Mouse (Mus musculus) E14TG2a.4 (cell line): ENCODE measurements around the gene Zfp14.

Experiments
- H3K27me3 ChIP-seq: 2 replicates; pipeline ENCODE4 v1.6.1; 2014; ENCODE audit warnings: low read length, control low read depth; ENCODE audit not compliant: insufficient read depth
- H3K36me3 ChIP-seq: 2 replicates; pipeline ENCODE4 v1.6.1; 2014; ENCODE audit warnings: low read length, control low read depth; ENCODE audit not compliant: insufficient read depth
- H3K4me1 ChIP-seq: replicated peaks from 2 replicates; pipeline ENCODE4 v1.6.1; 2014; ENCODE audit warnings: low read depth, low read length, control low read depth
- H3K4me3 ChIP-seq: replicated peaks from 2 replicates; pipeline ENCODE4 v1.5.1; 2014; ENCODE audit warnings: mild to moderate bottlenecking, low read length
- H3K9me3 ChIP-seq: 2 replicates; pipeline ENCODE4 v1.6.1; 2014; ENCODE audit warnings: low read length, control low read depth
- CTCF ChIP-seq: conservative IDR thresholded peaks from 2 replicates; pipeline ENCODE4 v1.5.1; 2014; ENCODE audit warnings: low read length
- NANOG ChIP-seq: IDR thresholded peaks from 2 replicates; pipeline ENCODE4 v1.6.1; 2014; ENCODE audit warnings: borderline replicate concordance, low read length, mixed read lengths
- POU5F1 ChIP-seq: IDR thresholded peaks from 2 replicates; pipeline ENCODE4 v1.6.1; 2014; ENCODE audit warnings: low read length, borderline replicate concordance

The Zfp14 gene

DNA sequence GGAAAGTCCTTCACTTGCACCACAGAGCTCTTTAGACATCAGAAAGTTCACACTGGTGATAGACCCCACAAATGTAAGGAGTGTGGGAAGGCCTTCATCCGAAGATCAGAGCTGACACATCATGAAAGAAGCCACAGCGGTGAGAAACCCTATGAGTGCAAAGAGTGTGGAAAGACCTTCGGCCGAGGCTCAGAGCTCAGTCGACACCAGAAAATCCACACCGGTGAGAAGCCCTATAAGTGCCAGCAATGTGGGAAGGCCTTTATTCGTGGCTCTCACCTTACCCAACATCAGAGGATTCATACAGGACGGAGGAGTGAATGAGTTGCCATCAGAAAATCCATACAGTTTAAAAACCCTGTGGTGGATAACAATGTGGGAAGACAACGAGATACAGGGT, 27.9 kb downstream of the Zfp14 start:
- no peaks in the 10 kb centered on the region for H3K9me3 ChIP-seq
- TF ChIP-seq CTCF (no peak), POU5F1 (no peak), NANOG (no peak)
- H3K36me3 ChIP-seq, result peaks cover 98% of the 10 kb centered on the region
- no peaks in the 10 kb centered on the region for H3K27me3 ChIP-seq
- H3K4me1 ChIP-seq, result peaks cover 65% of the 10 kb centered on the region
- H3K4me3 ChIP-seq, result no peak overlapping the region

DNA sequence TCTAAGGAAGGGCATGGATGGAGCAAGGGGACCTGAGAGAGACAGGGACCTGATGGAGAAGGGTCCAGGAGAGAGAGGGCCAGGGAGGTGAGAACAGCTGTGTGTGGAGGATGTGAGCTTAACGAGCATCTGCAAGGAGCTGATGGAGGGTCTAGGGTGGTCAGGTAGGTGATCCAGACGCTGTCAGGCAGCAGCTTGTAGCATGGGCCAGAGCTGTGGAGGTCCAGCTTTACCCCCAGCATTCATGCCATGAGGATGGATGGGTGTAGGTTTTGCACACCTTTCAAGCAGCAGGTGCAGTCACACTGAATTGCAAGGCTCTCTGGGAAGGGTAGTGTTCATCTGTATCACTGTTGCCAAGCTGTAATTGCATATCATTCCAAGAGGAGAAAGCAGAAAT, 31.6 kb downstream of the Zfp14 start:
- Histone ChIP-seq H3K27me3 (no peaks in the 10 kb centered on the region), H3K36me3 (peaks cover 98% of the 10 kb centered on the region), H3K4me3 (no peak overlapping the region), H3K4me1 (peaks cover 32% of the 10 kb centered on the region), H3K9me3 (no peaks in the 10 kb centered on the region)
- no peak for TF ChIP-seq NANOG
- no peak for TF ChIP-seq POU5F1
- TF ChIP-seq CTCF, result no peak

DNA sequence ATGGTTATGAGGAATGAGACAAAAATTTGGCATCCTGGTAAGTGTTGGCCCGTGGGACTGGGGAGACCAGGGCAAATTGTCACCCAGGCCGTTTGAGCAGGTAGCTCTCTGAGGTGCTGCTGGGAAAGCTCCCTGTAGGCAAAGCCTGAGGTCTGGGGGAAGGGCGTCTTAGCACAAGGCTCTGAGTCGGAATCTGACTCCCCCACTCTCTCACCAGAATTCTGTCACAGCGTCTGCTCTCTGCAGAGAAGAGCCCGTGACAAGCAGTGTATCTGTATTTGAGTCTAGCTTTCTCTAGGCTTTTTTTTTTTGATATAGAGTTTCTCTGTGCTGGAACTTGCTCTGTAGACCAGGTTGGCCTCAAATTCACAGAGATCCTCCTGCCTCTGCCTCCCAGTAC, 34.0 kb downstream of the Zfp14 start:
- no peak for TF ChIP-seq NANOG
- TF ChIP-seq POU5F1, result no peak
- no peak for TF ChIP-seq CTCF
- H3K36me3 ChIP-seq, result peaks cover 97% of the 10 kb centered on the region
- no peaks in the 10 kb centered on the region for H3K9me3 ChIP-seq
- H3K27me3 ChIP-seq, result no peaks in the 10 kb centered on the region
- H3K4me1 ChIP-seq, result peaks cover 24% of the 10 kb centered on the region
- H3K4me3 ChIP-seq, result no peak overlapping the region

DNA sequence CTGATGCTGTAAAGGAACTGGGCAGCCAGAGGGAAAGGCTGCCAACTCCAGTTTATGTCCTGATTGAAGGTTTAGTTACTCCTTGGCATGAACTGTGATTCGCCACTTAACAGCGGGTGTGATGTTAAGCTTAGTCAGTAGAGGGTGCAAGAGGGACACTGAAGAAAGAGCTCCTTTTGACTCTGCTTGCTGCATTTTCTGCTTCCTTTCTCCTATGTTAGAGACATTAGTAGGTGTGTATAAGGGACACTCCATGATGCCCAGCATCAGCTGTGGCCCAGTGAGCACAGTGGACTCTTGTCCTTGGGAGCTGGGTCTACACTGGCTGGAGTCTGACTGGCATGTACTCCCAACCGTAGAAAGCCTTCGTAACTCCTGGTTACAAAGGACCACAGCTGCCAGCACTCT, 38.2 kb downstream of the Zfp14 start:
- Histone ChIP-seq H3K27me3 (no peaks in the 10 kb centered on the region), H3K36me3 (peaks cover 93% of the 10 kb centered on the region), H3K4me1 (peaks cover 46% of the 10 kb centered on the region), H3K4me3 (no peak overlapping the region), H3K9me3 (no peaks in the 10 kb centered on the region)
- TF ChIP-seq NANOG (no peak), CTCF (peak; percentile 58), POU5F1 (no peak)

DNA sequence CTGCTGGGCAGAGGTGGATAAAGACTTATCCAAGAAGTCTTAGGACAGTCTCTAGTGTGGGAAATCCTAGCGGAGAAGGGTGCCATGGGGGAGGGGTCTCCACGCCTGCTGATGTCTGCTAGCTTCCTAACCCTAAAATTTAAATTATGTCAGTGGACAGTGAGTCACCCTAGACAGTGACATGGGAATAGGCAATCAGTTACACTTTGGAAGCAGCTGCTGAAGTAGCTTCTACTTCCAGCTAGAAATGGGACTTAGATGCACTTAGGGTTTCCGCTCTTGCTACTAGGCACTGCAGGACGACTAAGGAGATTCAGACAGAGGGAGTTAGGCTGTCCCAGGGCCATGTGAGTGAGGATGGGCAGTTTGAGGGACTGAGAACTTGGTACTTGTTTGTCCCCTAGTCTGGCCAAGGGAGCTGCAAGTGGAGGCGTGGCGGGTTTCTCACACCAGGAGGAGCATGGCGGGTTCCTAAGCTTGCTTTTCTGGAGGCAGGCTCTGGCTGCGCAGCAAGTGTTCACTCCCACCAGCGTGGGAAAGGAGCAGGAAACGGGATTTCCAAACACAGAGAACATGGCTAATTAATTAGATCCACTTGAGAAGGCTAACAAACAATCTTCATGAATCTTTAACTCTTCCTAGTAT, 40.5 kb downstream of the Zfp14 start:
- no peaks in the 10 kb centered on the region for H3K27me3 ChIP-seq
- H3K4me1 ChIP-seq, result peaks cover 63% of the 10 kb centered on the region
- no peak overlapping the region for H3K4me3 ChIP-seq
- no peak for TF ChIP-seq NANOG
- no peak for TF ChIP-seq POU5F1
- no peak for TF ChIP-seq CTCF
- peaks cover 95% of the 10 kb centered on the region for H3K36me3 ChIP-seq
- H3K9me3 ChIP-seq, result no peaks in the 10 kb centered on the region

DNA sequence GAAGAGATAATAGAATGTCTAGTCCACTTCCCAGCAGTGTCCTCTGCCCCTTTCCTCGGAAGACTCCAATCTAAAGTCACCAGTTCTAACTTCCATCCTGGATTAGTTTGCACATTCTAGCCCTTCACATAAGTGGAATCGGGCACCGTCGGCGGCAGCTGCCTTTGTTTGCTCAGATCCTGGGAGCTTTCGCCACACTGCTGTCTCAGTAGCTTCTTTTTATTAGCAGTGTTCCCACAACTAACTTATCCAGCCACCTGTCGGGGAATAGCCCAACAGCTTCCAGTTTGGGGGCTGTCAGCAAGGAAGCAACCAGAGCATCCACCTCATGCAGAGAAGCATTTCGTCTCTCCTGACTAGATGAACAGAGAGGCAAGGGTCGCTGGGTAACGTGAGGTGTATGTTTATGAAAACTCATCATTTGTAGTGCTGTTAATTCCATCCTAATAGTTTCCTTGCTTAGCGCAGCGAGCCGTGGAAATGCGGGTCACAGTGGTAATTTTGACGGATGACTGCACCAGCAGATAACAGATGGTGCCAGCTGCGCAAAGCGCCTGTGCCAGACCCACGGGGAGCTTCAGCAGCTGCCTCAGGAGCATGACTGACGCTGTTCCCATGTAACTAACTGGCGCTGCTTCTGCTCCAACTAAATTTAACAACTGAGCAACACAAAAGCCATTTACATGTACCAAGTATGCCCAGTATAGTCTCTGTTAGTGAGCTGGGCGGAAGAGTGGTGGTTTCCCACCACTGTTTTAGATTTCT, 41.7 kb downstream of the Zfp14 start:
- no peak overlapping the region for H3K4me3 ChIP-seq
- no peaks in the 10 kb centered on the region for H3K27me3 ChIP-seq
- TF ChIP-seq CTCF, result no peak
- TF ChIP-seq NANOG, result no peak
- no peak for TF ChIP-seq POU5F1
- H3K36me3 ChIP-seq, result peaks cover 95% of the 10 kb centered on the region
- no peaks in the 10 kb centered on the region for H3K9me3 ChIP-seq
- H3K4me1 ChIP-seq, result peaks cover 63% of the 10 kb centered on the region

DNA sequence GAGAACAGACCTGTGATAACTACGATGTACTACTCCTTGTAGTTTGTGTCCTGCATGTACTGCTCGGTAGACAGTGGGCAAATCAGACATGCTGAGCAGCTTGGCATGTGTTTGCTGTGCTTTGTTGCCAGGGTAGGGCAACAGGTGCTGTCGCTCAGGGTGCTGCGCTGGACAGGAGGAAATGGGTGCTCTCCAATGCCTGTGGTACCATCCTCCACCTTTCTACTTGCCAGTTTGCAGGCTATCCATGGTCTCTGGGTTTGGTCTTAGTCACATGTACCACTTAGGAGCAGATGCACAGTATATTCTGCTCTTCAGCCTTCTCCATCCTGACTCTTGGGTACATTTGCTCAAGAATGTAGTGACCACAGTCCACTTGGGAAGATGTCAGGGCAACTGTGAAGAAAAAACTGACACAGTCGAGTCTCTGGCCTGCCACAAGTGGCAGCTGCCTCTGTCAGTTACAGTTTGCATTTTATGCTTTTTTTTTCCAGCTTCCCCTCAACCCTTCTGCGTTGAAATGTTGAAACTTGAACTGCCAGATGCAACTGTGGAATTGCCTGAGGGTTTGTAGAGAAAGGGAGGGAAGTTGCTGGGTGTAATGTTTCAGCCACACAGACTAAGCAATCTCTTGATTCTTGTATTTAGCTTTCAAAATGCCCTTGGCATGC, 43.0 kb downstream of the Zfp14 start:
- no peaks in the 10 kb centered on the region for H3K9me3 ChIP-seq
- no peak for TF ChIP-seq POU5F1
- TF ChIP-seq CTCF, result no peak
- no peak for TF ChIP-seq NANOG

DNA sequence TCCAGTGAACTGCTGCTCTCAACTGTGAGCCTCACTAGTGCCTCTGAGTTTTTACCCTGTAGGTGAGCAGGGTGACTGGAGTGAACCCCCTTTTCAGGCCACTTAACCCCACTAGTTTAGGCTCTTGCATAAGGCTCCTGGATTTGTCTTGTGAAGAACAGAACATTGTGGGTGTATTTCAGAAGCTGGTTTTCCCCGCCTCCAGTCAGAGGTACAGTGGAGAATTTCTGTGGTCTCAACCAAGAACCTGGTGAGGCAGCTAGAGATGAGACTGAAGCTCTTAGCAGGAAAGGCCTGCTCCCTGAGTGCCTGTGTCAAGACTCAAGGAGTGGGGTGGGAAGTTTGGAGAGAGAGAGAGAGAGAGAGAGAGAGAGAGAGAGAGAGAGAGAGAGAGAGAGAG, 43.6 kb downstream of the Zfp14 start:
- no peak for TF ChIP-seq NANOG
- TF ChIP-seq CTCF, result no peak
- no peak for TF ChIP-seq POU5F1
- peaks cover 95% of the 10 kb centered on the region for H3K36me3 ChIP-seq
- no peaks in the 10 kb centered on the region for H3K27me3 ChIP-seq

More for the DNA sequence above, 43.0 kb downstream of the Zfp14 start:
- H3K4me1 ChIP-seq, result peaks cover 57% of the 10 kb centered on the region
- H3K36me3 ChIP-seq, result peaks cover 95% of the 10 kb centered on the region
- H3K4me3 ChIP-seq, result no peak overlapping the region
- no peaks in the 10 kb centered on the region for H3K27me3 ChIP-seq

More for the DNA sequence above, 43.6 kb downstream of the Zfp14 start:
- Histone ChIP-seq H3K4me3 (no peak overlapping the region), H3K4me1 (peaks cover 51% of the 10 kb centered on the region), H3K9me3 (no peaks in the 10 kb centered on the region)
